Mouse (Mus musculus) spleen, adult 2 months (tissue): ENCODE results near the gene Hspg2. TPM values are rescaled to one million over a fixed set of nuclear protein-coding genes. Genes with fewer than 3 reads are reported as not detected.

Source experiments
- DNase-seq, 2 experiments: peaks; one replicate each; pipeline versions ENCODE4 v3.0.0 to v3.0.0-alpha.2; 2012 to 2021; ENCODE audit warnings: low spot score in 2 of 2, low read depth in 1 of 2
- H3K27ac ChIP-seq: fragments of 200-500 bp; 2 replicates; pipeline ENCODE4 v1.5.1; 2012; ENCODE audit warnings: low read length, inconsistent platforms; ENCODE audit not compliant: insufficient read depth
- H3K27me3 ChIP-seq: fragments of 200-500 bp; 2 replicates; pipeline ENCODE4 v1.6.1; 2012; ENCODE audit warnings: mild to moderate bottlenecking, moderate library complexity, low read length, inconsistent platforms; ENCODE audit not compliant: control insufficient read depth, insufficient read depth
- H3K36me3 ChIP-seq: fragments of 200-500 bp; 2 replicates; pipeline ENCODE4 v1.6.1; 2012; ENCODE audit warnings: mild to moderate bottlenecking, low read length, inconsistent platforms; ENCODE audit not compliant: control insufficient read depth, insufficient read depth
- H3K4me1 ChIP-seq: fragments of 200-500 bp; 2 replicates; pipeline ENCODE4 v1.6.1; 2011; ENCODE audit warnings: inconsistent platforms; ENCODE audit not compliant: control insufficient read depth, insufficient read depth, insufficient read length
- H3K4me3 ChIP-seq: fragments of 200-500 bp; 2 replicates; pipeline ENCODE4 v1.5.1; 2011; ENCODE audit warnings: mild to moderate bottlenecking, inconsistent platforms; ENCODE audit not compliant: insufficient read depth, insufficient read length; ENCODE audit errors: extremely low read depth
- CTCF ChIP-seq: fragments of 200-500 bp; IDR thresholded peaks from 2 replicates; pipeline ENCODE4 v1.5.1; 2011; ENCODE audit warnings: mild to moderate bottlenecking, inconsistent platforms; ENCODE audit not compliant: insufficient read depth, insufficient read length, insufficient replicate concordance; ENCODE audit errors: extremely low read depth
- POLR2A ChIP-seq: fragments of 200-500 bp; IDR thresholded peaks from 2 replicates; pipeline ENCODE4 v1.6.1; 2011; ENCODE audit warnings: low read depth, low read length, inconsistent platforms
- WGBS: fragments of 180-500 bp; shearing (Covaris S2); methylation state at CpG from one replicate; pipeline ENCODE4 v1.1.7; 2018; 5-methylcytosine and 5-hydroxymethylcytosine counted together
- polyA plus RNA-seq: library from polyadenylated mRNA; depleted of rRNA; stranded (reverse); fragments of >200 nt; gene quantifications from 2 replicates; pipeline ENCODE4 v1.2.3, GENCODE M21; 2012

The Hspg2 gene
- polyA plus RNA-seq, 1 experiment = 27.0 TPM

DNA sequence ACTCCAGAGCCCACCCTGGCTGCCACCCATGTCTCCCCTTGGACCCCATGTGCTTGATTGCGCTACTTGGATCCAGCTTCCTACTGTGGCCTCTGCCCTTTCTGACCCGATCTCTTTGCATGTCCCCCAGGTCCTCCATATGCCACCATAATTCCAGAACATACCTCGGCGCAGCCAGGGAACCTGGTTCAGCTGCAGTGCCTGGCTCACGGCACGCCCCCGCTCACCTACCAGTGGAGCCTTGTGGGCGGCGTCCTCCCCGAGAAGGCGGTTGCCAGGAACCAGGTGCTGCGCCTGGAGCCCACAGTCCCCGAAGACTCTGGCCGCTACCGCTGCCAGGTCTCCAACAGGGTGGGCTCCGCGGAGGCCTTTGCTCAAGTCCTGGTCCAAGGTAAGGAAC lies 84.9 kb downstream of the Hspg2 start:
- no peaks in the 10 kb centered on the region for H3K36me3 ChIP-seq
- 89% methylated on average over 17 of the region's 17 CpGs for WGBS
- DNase-seq = no peak
- no peak overlapping the region for H3K27ac ChIP-seq
- H3K4me1 ChIP-seq = no peaks in the 10 kb centered on the region
- TF ChIP-seq POLR2A (no peak), CTCF (no peak)
- no peaks in the 10 kb centered on the region for H3K27me3 ChIP-seq
- H3K4me3 ChIP-seq = no peak overlapping the region

GRCm38 (mm10) chr4:137556673-137557210 lies 88.2 kb downstream of the Hspg2 start:
- TF ChIP-seq POLR2A = no peak
- TF ChIP-seq CTCF = no peak
- no peak overlapping the region for H3K27ac ChIP-seq
- H3K36me3 ChIP-seq = no peaks in the 10 kb centered on the region
- H3K27me3 ChIP-seq = no peaks in the 10 kb centered on the region
- H3K4me1 ChIP-seq = no peaks in the 10 kb centered on the region
- WGBS = 81% methylated on average over 16 of the region's 16 CpGs
- no peak overlapping the region for H3K4me3 ChIP-seq
- DNase-seq = no peak

DNA sequence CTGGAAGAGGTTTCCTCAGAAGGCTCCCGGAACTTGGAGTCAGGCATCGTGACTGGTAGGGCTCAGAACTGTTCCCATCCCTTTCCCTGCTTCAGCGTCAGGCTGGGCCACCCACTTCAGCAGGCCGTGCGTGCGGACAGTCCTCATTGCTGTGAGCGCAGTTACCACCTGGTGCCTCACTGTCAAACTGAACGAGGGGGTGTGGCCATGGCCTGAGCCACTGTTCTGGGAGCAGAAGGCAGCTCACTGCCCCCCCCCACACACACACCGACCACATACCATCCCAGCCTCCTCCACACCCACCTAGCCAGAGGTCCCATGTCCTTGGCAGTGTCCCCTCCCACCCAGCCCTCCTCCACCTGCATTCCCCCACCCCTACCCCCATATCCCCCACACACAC lies 101.3 kb downstream of the Hspg2 start:
- no peaks in the 10 kb centered on the region for H3K27me3 ChIP-seq
- TF ChIP-seq POLR2A (no peak), CTCF (no peak)
- H3K36me3 ChIP-seq = no peaks in the 10 kb centered on the region
- WGBS = 80% methylated on average over 9 of the region's 9 CpGs
- H3K27ac ChIP-seq = no peak overlapping the region
- no peaks in the 10 kb centered on the region for H3K4me1 ChIP-seq
- H3K4me3 ChIP-seq = no peak overlapping the region
- DNase-seq = no peak

DNA sequence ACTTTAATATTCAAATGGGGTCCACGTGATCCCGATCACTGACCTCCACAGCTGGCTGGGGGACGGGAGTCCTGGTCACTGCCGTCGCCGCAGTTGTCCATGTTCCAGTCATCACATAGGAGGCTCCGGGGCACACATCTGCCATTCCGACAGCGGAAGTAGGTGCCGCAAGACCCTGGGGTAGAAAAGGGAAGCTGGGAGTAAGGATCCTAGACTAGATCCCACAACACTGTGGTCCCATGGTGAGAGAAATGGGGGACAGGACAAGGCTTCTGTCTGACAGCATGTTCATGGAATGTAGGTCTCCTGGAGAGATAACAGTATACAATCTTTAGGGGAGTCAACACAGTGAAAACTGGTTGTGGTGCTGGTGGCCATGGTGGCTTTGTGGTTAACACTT lies 105.9 kb downstream of the Hspg2 start, which contains the start of gene Ldlrad2:
Gene Ldlrad2 (minus strand): TSS at position 101 of the 400 bp plus-strand sequence.
- TF ChIP-seq POLR2A (no peak), CTCF (no peak)
- H3K36me3 ChIP-seq = no peaks in the 10 kb centered on the region
- peaks cover 6% of the 10 kb centered on the region for H3K4me1 ChIP-seq
- no peak for DNase-seq
- no peak within 1 kb of the TSS for H3K4me3 ChIP-seq
- H3K27me3 ChIP-seq = no peaks in the 10 kb centered on the region
- 90% methylated on average over 10 of the region's 10 CpGs for WGBS
- H3K27ac ChIP-seq = no peak within 1 kb of the TSS

DNA sequence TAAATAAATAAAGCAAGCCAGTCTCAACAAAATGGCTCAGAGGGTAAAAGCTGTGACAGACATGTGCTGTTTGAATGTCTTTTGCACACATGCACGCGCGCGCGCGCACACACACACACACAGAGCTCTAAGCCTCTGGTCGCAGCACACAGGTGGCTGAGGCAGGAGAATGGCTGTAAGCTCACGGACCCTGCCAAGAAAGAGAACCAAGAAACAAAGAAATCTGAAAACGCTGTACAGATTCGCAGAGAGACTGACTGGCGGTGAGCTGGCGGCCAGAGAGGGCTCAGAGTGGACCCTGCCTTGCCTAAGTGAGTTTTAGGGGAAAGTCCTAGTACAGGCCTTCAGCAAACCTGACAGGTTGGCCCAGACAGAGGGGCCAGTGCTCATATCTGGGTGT lies 108.9 kb downstream of the Hspg2 start:
- 96% methylated on average over 12 of the region's 12 CpGs for WGBS
- H3K4me1 ChIP-seq = peaks cover 6% of the 10 kb centered on the region
- DNase-seq = no peak
- H3K4me3 ChIP-seq = no peak overlapping the region
- H3K27me3 ChIP-seq = no peaks in the 10 kb centered on the region
- no peaks in the 10 kb centered on the region for H3K36me3 ChIP-seq
- TF ChIP-seq CTCF = no peak
- TF ChIP-seq POLR2A = no peak
- H3K27ac ChIP-seq = no peak overlapping the region

DNA sequence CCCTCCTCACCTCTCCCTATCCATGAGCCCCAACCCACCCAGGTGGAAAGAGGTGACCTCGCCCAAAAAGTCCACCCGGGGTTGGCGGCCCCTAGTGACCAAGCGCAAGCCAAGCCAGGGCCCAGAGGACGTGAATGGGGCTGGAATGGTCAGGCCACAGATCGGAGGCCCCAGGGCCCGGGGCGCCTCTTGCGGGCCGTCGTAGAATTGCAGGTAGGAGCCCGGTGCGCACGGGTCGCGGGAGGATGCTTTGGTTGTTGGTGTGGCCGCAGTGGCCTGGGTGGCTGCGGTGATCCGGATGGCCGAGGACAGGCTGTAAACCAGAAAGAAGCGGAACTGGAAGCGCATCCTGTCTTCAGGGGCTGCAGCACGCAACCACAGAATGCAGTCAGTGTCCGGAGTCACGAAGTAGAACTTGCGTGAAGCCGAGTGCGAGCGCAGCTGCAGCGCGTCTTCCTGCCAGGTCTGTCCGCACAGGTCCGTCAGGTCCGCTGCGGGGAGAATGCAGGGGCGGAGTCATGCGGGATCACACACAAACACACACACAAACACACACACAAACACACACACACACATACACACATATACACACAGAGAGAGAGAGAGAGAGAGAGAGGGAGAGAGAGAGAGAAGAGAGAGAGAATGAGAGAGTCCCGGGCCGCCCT lies 109.7 kb downstream of the Hspg2 start:
- H3K4me3 ChIP-seq = no peak overlapping the region
- WGBS = 7% methylated on average over 39 of the region's 39 CpGs
- no peaks in the 10 kb centered on the region for H3K27me3 ChIP-seq

GRCm38 (mm10) chr4:137579789-137580188 lies 111.2 kb downstream of the Hspg2 start:
- Histone ChIP-seq H3K27ac (no peak overlapping the region), H3K36me3 (no peaks in the 10 kb centered on the region), H3K27me3 (no peaks in the 10 kb centered on the region), H3K4me3 (no peak overlapping the region), H3K4me1 (peaks cover 6% of the 10 kb centered on the region)
- no peak for DNase-seq
- WGBS = 51% methylated on average over 4 of the region's 4 CpGs
- no peak for TF ChIP-seq CTCF
- TF ChIP-seq POLR2A = no peak

More for the DNA sequence above, 109.7 kb downstream of the Hspg2 start:
- peak in 1 of 2 experiments; percentile 35 for DNase-seq
- Histone ChIP-seq H3K27ac (no peak overlapping the region), H3K4me1 (peaks cover 6% of the 10 kb centered on the region), H3K36me3 (no peaks in the 10 kb centered on the region)
- peak; percentile 56 for TF ChIP-seq CTCF
- TF ChIP-seq POLR2A = no peak
